Mouse (Mus musculus) left cerebral cortex, postnatal 25 days (tissue): ENCODE data around the gene Cdh22. TPM values are rescaled to one million over a fixed set of nuclear protein-coding genes. Genes with fewer than 3 reads are reported as not detected.

Experiments
- DNase-seq, 2 experiments: peaks; one replicate each; pipeline ENCODE4 v3.0.0; 2022; ENCODE audit warnings: low spot score in 2 of 2, mixed read lengths in 1 of 2
- intact Hi-C: fragments of 180-260 bp; cut with DNase I; formaldehyde crosslinking; loops from one replicate; pipeline ENCODE4 v1.15.1; 2025
- total RNA-seq, 2 experiments: library from RNA; stranded (reverse); gene quantifications; 2 replicates each; pipeline ENCODE4 v1.2.3; 2021

The Cdh22 gene
- total RNA-seq, 2 experiments from 2014 or later, result 53.9 to 54.7 TPM

- no peak for DNase-seq
- intact Hi-C loops, result no loop called here
Observed at GRCm38 (mm10) chr2:165179231-165179630, 55.4 kb downstream of the Cdh22 start.

- intact Hi-C loops, result no loop called here
- DNase-seq, result no peak
Observed at GRCm38 (mm10) chr2:165176965-165177364, 57.7 kb downstream of the Cdh22 start.

GRCm38 (mm10) chr2:165166664-165167435 lies 67.8 kb downstream of the Cdh22 start:
- DNase-seq, result peak; percentile 43 to 90
- intact Hi-C loops, result no loop called here

- DNase-seq, result no peak
- intact Hi-C loops, result no loop called here
Observed at GRCm38 (mm10) chr2:165162221-165162620, 72.4 kb downstream of the Cdh22 start.

GRCm38 (mm10) chr2:165160466-165160865 lies 74.2 kb downstream of the Cdh22 start:
- intact Hi-C loops, result no loop called here
- no peak for DNase-seq

- no peak for DNase-seq
- intact Hi-C loops, result no loop called here
Observed at GRCm38 (mm10) chr2:165159055-165159688, 75.5 kb downstream of the Cdh22 start.

GRCm38 (mm10) chr2:165158317-165158716 lies 76.3 kb downstream of the Cdh22 start:
- no peak for DNase-seq
- intact Hi-C loops, result no loop called here

- no peak for DNase-seq
- intact Hi-C loops, result no loop called here
Observed at GRCm38 (mm10) chr2:165157900-165158299, 76.8 kb downstream of the Cdh22 start.

- intact Hi-C loops, result no loop called here
- DNase-seq, result peak; percentile 74 to 81
Observed at GRCm38 (mm10) chr2:165153006-165153405, 81.6 kb downstream of the Cdh22 start.

- intact Hi-C loops, result no loop called here
- DNase-seq, result no peak
Observed at GRCm38 (mm10) chr2:165149741-165150140, 84.9 kb downstream of the Cdh22 start.

GRCm38 (mm10) chr2:165145821-165146220 lies 88.8 kb downstream of the Cdh22 start:
- no peak for DNase-seq

GRCm38 (mm10) chr2:165143487-165143886 lies 91.2 kb downstream of the Cdh22 start:
- intact Hi-C loops, result no loop called here
- DNase-seq, result no peak

More at GRCm38 (mm10) chr2:165145821-165146220, 88.8 kb downstream of the Cdh22 start:
- intact Hi-C loops, result no loop called here

- intact Hi-C loops, result no loop called here
- no peak for DNase-seq
Observed at GRCm38 (mm10) chr2:165136049-165136448, 98.6 kb downstream of the Cdh22 start.

- DNase-seq, result peak in 1 of 2 experiments; percentile 17
- intact Hi-C loops, result no loop called here
Observed at GRCm38 (mm10) chr2:165133566-165133965, 101.1 kb downstream of the Cdh22 start.

GRCm38 (mm10) chr2:165131428-165131827 lies 103.2 kb downstream of the Cdh22 start:
- DNase-seq, result peak in 1 of 2 experiments; percentile 24
- intact Hi-C loops, result no loop called here

- intact Hi-C loops, result no loop called here
- DNase-seq, result no peak
Observed at GRCm38 (mm10) chr2:165129189-165129588, 105.5 kb downstream of the Cdh22 start.

GRCm38 (mm10) chr2:165126896-165127562 lies 107.6 kb downstream of the Cdh22 start:
- intact Hi-C loops, result no loop called here
- no peak for DNase-seq

GRCm38 (mm10) chr2:165121206-165121840 lies 113.3 kb downstream of the Cdh22 start:
- intact Hi-C loops, result no loop called here
- peak; percentile 32 to 58 for DNase-seq

- no peak for DNase-seq
- intact Hi-C loops, result no loop called here
Observed at GRCm38 (mm10) chr2:165120765-165121164, 113.9 kb downstream of the Cdh22 start.

- DNase-seq, result no peak
- intact Hi-C loops, result loop anchor here (2.0 kb wide), 1 partner anchor 35 kb away; no protein-coding TSS in a partner anchor
Observed at GRCm38 (mm10) chr2:165113733-165114132, 120.9 kb downstream of the Cdh22 start.
